Mouse (Mus musculus): ENCODE measurements around the gene Rcan1.

Rcan1 gene

GRCm38 (mm10) chr16:92401206-92401605 lies 69.5 kb downstream of the Rcan1 start:
- DNase-seq (ENCODE audit: low read depth, low spot score) = no peak

GRCm38 (mm10) chr16:92399490-92400458 lies 70.9 kb downstream of the Rcan1 start:
- DNase-seq (ENCODE audit: low read depth, low spot score) = peak; percentile 98

GRCm38 (mm10) chr16:92398574-92399118 lies 72.0 kb downstream of the Rcan1 start:
- no peak for DNase-seq (ENCODE audit: low read depth, low spot score)

- DNase-seq (ENCODE audit: low read depth, low spot score) = no peak
Measured at GRCm38 (mm10) chr16:92397745-92398573, 72.7 kb downstream of the Rcan1 start.

- DNase-seq (ENCODE audit: low read depth, low spot score) = peak; percentile 43
Measured at GRCm38 (mm10) chr16:92393732-92394131, 76.9 kb downstream of the Rcan1 start.

- DNase-seq (ENCODE audit: low read depth, low spot score) = no peak
Measured at GRCm38 (mm10) chr16:92387692-92388091, 83.0 kb downstream of the Rcan1 start.

GRCm38 (mm10) chr16:92385062-92385461 lies 85.6 kb downstream of the Rcan1 start:
- DNase-seq (ENCODE audit: low read depth, low spot score) = peak; percentile 61

GRCm38 (mm10) chr16:92383412-92383811 lies 87.3 kb downstream of the Rcan1 start:
- no peak for DNase-seq (ENCODE audit: low read depth, low spot score)

- DNase-seq (ENCODE audit: low read depth, low spot score) = no peak
Measured at GRCm38 (mm10) chr16:92382508-92382907, 88.2 kb downstream of the Rcan1 start.

GRCm38 (mm10) chr16:92381092-92381491 lies 89.6 kb downstream of the Rcan1 start:
- DNase-seq (ENCODE audit: low read depth, low spot score) = no peak

GRCm38 (mm10) chr16:92376976-92377375 lies 93.7 kb downstream of the Rcan1 start:
- no peak for DNase-seq (ENCODE audit: low read depth, low spot score)

GRCm38 (mm10) chr16:92371623-92372022 lies 99.0 kb downstream of the Rcan1 start:
- DNase-seq (ENCODE audit: low read depth, low spot score) = no peak

- peak; percentile 84 for DNase-seq (ENCODE audit: low read depth, low spot score)
Measured at GRCm38 (mm10) chr16:92369260-92369659, 101.4 kb downstream of the Rcan1 start.

- DNase-seq (ENCODE audit: low read depth, low spot score) = no peak
Measured at GRCm38 (mm10) chr16:92365477-92365876, 105.2 kb downstream of the Rcan1 start.

GRCm38 (mm10) chr16:92360711-92361110 lies 110.0 kb downstream of the Rcan1 start:
- no peak for DNase-seq (ENCODE audit: low read depth, low spot score)

GRCm38 (mm10) chr16:92359229-92359628 lies 111.4 kb downstream of the Rcan1 start, which contains the start of gene Kcne1:
Kcne1 (minus strand) TSS chr16:92359468.
- no peak for DNase-seq (ENCODE audit: low read depth, low spot score)

GRCm38 (mm10) chr16:92358734-92359133 lies 111.9 kb downstream of the Rcan1 start:
- DNase-seq (ENCODE audit: low read depth, low spot score) = peak; percentile 69

GRCm38 (mm10) chr16:92357566-92357965 lies 113.1 kb downstream of the Rcan1 start:
- DNase-seq (ENCODE audit: low read depth, low spot score) = no peak

GRCm38 (mm10) chr16:92357023-92357422 lies 113.6 kb downstream of the Rcan1 start:
- DNase-seq (ENCODE audit: low read depth, low spot score) = no peak

- no peak for DNase-seq (ENCODE audit: low read depth, low spot score)
Measured at GRCm38 (mm10) chr16:92355982-92356381, 114.7 kb downstream of the Rcan1 start.

GRCm38 (mm10) chr16:92355366-92355765 lies 115.3 kb downstream of the Rcan1 start:
- DNase-seq (ENCODE audit: low read depth, low spot score) = no peak

GRCm38 (mm10) chr16:92353897-92354296 lies 116.8 kb downstream of the Rcan1 start:
- no peak for DNase-seq (ENCODE audit: low read depth, low spot score)

All from ZHBTc4 (cell line).